Mouse (Mus musculus) lung, postnatal 14 days (tissue): Measurements from ENCODE around the gene Rtl4.

Experiments used
- DNase-seq: peaks from one replicate; pipeline ENCODE4 v3.0.0; 2021

Rtl4 gene

DNA sequence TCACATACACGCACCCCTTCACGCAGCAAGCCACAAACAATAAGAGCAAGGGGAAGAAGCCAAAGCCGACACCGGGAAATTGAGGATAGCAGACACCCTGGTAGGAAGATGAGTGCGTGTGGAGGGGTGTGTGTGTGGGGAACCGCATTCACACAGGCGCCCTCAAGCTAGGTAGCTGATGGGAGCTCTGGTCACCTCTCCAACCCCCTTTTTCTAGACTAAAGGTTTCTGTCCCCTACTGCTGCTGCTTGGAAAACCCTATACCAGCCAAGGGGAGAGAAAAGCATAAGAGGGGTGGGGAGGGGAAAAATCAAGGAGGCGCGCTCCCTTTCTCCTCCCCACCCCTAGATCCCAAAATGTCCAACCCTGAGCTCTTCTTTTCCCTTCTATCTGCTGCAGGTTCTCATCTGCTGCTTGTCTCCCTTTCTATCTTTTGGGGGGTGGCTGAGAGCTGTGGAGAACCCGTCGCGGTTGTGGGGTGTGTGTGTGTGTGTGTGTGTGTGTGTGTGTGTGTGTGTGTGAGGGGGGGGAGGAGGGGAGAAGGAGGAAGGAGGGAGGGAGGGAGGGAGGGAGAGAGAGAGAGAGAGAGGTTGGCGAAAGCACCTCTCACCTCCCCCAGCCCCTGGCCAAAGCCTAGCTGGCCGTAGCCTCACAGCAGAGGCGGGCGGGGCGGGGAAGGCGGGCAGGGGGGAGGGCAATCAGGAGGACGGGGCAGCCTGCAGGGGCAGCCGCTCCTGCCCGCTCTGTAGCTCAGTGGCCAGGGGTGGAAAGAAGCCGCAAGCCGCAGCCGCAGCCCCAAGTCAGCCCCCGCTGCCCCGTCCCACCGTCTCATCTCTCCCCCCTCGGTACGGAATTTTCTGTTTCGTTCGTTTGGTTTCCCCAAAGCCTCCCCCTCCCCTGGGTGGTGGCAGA, at the start of gene Rtl4:
Gene Rtl4 (plus strand): TSS at position 701 of the 912 bp plus-strand sequence.
- DNase-seq = no peak

DNA sequence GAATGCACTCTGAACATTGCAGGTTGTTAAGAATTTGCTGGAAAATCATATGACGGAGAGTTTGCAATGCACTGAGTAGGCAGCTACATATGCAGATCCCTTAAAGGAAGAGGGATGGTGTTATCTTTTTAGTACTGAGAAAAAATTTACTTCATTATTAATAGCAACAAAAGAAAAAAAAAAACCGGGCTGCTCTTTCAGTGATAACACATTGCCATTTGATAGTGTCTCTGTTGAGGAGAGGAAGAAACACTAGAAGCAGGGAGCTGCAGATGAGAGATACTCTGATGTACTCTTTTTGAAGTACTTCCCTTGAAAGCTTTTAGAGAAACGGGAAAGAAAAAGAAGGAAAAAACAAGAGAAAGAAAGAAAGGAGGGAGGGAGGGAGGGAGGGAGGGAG, 44.0 kb upstream of the Rtl4 start:
- no peak for DNase-seq

DNA sequence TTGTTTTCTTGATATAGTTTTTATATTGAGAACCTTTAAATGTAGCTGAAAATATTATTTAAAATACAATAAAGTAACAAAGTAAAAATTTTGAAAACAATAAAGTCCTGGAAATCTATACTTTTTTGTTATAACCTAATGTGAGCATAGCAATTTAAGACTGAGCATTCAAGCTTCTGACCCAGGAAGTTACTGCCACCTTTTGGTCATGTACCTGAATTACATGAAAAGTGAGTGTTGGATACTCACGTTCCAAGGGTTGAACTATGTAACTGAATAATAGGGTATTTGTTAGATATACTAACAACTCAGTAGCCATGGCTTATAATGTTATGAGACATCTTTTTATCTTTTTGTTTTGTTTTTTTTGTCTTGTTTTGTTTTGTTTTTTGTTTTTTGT, 43.3 kb upstream of the Rtl4 start:
- DNase-seq = no peak

DNA sequence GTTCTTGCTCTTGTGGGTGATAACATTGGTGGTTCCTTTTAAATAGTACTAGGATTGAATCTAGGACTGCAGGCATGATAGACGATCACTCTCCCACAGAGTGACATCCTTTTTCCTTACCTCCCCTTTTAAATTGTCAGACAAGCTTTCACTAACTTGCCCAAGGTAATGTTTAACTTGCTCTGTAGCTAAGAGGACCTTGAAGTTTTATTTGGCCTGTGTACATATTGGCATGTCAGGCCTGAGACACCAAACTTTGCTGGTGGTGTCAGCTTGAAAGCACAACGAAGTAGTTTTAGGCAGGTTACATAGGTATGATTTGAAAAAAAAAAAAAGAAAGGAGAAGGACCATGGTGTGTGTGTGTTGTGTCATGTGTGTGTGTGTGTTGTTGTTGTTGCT, 36.5 kb upstream of the Rtl4 start:
- DNase-seq = no peak

DNA sequence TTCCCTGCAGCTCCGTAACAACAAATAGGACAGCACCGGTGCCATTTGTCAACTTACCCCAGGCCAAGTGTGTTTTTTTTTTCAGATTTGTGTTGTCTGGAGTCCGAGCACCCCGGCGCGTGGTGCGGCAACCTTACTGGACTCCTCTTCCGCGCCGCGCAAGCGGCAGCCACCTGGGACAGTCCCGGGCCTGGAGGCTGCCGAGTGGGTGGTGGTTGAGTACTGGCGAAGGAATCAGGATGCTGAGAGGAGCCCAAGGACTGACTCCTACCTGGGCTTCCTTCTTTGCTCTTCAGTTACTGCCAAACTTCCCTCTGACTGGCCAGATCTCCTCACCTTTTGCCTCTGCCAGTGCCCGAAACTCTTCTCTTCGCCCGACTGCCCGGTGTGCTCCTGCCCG, 965 bp upstream of the Rtl4 start:
- DNase-seq = no peak

DNA sequence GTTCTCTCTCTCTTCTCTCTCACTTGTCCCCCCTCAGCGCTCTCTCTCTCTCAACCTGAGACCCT, 733 bp upstream of the Rtl4 start, which contains the start of gene Trpc5:
Gene Trpc5 (minus strand): TSS at position 39 of the 65 bp plus-strand sequence.
- DNase-seq = no peak

DNA sequence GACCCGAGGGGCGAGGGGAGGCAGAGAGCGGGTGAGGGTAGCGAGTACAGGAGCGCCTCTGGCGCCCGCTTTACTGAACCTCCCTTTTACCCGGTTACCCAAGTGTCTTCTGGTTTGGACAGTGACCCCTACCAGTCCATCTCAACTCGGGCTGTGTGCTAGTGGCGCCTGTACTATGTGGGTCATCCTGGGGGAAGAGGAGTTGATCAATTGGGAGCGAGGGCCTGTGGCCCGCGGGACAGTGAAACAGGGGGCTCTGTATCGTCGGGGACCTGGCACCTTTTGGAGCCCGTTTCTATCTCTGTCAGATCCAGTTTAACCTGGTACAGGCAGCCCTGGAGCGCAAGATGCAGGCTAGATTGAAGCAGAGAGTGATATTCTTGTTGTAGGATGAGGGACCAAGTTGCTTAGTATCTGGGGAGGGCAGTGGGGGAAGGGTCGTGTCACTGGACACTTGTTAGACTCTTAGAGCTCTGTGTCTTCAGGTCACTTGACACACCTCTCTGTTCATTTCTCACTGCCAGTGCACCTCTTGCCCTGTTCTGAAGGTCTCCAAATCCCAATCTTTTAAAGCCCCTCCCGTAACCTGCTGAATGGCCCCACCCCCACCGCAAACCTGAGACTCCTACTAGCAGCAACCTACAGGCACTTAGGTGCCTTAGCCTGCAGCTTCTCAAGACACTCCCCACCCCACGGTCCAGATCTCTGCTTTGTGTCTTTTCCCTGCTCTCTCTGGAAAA, 582 bp downstream of the Rtl4 start:
- no peak for DNase-seq

DNA sequence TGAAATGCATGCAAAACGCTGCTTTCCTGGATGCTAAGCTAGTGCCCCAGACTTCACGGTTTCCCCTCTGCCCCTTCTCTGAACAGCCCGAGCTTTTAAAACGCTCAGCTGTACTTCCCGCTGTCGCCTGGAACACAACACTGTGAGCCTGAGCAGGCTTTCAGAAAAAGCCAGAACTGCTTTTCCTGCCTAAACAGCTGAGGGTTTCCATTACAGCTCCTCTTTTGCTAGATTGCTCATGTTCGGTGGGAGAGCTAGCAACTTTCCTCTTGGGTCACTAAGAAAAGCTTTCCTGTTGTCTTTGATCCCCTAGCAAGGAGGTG, 1.1 kb downstream of the Rtl4 start:
- no peak for DNase-seq

DNA sequence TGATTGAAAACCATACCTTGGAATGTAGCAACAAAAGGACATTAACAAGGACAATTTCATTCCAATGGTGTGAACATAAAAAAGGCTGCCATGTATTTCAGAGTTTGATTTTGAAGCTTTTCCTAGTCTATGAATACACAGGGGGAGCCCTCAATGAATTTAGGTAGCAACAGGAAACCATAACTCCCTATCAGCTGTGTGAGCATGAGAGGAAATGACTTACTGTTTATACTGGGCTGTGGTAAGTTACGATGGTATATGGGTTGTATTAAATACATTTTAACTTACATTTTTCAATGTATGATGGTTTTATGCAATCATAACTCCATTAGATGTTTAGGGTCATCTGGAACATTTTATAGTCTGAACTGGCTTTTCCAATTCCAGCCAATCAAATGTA, 27.6 kb downstream of the Rtl4 start:
- no peak for DNase-seq

DNA sequence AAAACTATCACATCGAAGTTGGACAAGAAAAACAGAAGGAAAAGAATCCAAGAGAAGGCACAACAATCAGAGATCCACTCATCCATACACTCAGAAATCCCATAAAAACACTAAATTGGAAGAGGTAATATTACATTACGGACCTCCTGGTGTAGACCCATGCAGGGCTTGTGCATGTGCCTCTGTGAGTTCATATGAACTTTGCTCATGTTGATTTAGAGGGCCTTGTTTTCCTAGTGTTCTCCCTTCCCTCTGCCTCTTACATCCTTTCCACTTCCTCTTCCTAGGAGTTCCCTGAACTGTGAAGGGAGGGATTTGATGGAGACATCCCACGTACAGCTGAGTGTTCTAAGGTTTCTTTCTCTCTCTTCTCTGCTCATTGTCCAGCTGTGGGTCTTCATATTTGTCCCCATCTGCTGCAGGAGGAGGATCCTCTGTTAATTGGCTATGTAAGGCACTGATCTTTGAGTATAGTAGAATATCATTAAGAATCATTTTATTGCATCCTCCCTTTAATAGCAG, 58.9 kb downstream of the Rtl4 start:
- no peak for DNase-seq

DNA sequence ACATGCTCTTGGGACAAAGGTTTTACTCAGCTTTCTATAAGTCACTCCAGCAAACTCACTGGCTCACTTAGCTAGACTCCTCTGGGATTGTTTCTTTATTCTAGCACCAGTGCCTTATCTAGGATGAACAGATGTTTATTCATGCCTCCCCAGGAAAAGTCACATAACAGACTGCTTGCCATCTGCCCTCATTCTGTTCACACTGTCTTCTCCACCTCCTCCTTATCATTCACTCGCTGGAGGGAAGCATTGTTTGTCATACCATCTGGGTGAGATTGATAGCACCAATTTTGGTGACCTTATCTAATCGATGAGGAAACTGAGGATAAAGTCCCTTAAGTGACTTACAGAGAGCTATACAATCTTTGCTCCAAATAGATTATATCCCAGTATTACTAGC, 298.3 kb downstream of the Rtl4 start:
- no peak for DNase-seq

DNA sequence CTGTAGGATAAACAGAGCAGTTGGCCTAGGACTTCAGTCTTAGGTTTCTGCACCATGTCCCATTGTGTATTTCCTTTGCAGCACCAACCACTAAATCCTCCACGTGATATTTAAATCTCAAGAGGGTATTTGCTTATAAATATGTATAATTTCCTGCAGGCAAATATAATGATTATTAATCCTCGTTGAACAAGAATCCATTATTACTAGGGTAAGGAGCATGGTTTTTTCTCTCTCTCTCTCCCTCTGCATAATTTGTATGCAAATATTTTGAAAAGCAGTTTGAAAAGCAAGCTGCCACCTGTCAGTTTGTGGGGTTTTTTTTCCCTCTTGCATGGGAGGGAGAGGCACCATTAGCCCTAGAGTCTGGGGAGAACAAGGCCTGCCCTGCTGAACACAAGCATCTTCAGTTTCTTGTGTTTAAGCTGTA, 376.8 kb downstream of the Rtl4 start:
- DNase-seq = no peak

DNA sequence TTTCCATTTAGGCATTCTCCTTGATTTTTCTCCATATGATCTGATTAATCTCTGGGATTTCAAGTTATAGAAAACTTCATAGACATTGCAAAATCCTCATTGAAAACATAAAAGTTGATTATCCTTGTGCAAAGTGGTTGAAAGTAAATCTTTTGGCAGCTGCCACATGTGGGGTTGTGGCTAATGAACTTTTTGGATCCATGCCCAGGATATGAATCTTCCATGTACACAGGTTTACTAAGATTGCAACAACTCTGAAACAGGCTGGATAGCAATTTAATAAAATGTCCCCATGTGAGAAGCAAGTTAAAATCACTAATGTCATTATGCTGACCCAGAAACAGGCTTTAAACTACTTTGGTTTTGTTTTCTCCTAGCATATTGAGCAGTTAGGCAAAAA, 401.1 kb downstream of the Rtl4 start:
- no peak for DNase-seq

DNA sequence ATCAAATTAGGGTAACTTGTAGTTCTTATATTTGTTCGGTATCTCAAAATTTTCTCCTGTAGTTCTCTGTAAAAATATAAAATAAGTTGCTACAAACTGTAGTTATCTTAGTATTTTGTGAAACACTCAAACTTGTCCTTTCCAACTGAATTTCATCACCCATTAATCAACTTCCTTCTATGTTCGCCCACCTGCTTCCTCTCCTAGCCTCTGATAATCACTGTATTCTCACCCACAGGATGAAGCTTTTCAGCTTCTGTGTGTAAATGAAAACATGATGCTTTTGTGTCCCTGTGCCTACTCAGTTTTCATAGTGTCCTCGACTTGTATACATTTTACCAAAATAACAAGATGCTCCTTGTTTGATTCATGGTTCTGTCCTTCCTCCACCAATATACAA, 401.7 kb downstream of the Rtl4 start:
- DNase-seq = no peak

DNA sequence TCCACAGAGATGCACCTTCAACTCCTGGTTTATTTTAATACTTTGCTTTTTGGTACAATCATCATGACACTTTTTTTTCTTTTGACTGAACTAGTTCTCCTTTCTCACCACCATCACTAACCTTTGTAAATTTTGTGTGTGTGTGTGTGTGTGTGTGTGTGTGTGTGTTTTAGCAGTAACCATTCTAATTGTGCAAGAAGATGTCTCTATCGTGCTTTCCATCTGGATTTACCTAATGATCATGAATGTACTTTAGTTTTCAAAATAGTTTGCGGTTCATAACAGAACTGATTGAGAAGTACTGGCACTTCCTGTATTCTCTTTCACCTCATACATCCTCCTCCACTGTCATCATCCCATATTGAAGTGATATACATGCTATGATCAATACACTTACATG, 402.3 kb downstream of the Rtl4 start:
- no peak for DNase-seq
